Mouse (Mus musculus) kidney, embryonic 15.5 days (tissue): Measurements from ENCODE around the gene Srsf1. TPM values are rescaled to one million over a fixed set of nuclear protein-coding genes. Genes with fewer than 3 reads are reported as not detected.
"Not testable (repeated sequence)": the region's sequence is repeated elsewhere in the genome, so short reads cannot be mapped to it uniquely, and the experiment has no call there.

Experiments used
- ATAC-seq: fragments of 200-750 bp; cut with Nextera tagmentation; replicated peaks from 2 replicates; pipeline ENCODE4 v1.8.0; 2017; ENCODE audit warnings: moderate TSS enrichment; ENCODE audit not compliant: low FRiP score
- H3K27ac ChIP-seq: fragments of 300-500 bp; sonication (generic); 2 replicates; pipeline ENCODE4 v1.5.1; 2015; ENCODE audit warnings: mild to moderate bottlenecking, inconsistent platforms
- H3K27me3 ChIP-seq: fragments of 300-500 bp; sonication (generic); 2 replicates; pipeline ENCODE4 v1.6.1; 2015; ENCODE audit warnings: inconsistent platforms
- H3K36me3 ChIP-seq: fragments of 300-500 bp; sonication (generic); 2 replicates; pipeline ENCODE4 v1.6.1; 2015; ENCODE audit warnings: inconsistent platforms
- H3K4me1 ChIP-seq: fragments of 300-500 bp; sonication (generic); 2 replicates; pipeline ENCODE4 v1.6.1; 2015; ENCODE audit warnings: inconsistent platforms
- H3K4me2 ChIP-seq: fragments of 300-500 bp; sonication (generic); 2 replicates; pipeline ENCODE4 v1.6.1; 2015; ENCODE audit warnings: moderate library complexity, mild to moderate bottlenecking, inconsistent platforms
- H3K4me3 ChIP-seq: fragments of 300-500 bp; sonication (generic); replicated peaks from 2 replicates; pipeline ENCODE4 v1.5.1; 2015; ENCODE audit warnings: mild to moderate bottlenecking, inconsistent platforms
- H3K9ac ChIP-seq: fragments of 300-500 bp; sonication (generic); 2 replicates; pipeline ENCODE4 v1.6.1; 2015; ENCODE audit warnings: mild to moderate bottlenecking, inconsistent platforms
- H3K9me3 ChIP-seq: fragments of 300-500 bp; sonication (generic); replicated peaks from 2 replicates; pipeline ENCODE4 v1.6.1; 2016; ENCODE audit warnings: inconsistent platforms
- WGBS: fragments of 180-500 bp; shearing (Covaris S2); methylation state at CpG from one replicate; pipeline ENCODE4 v1.1.7; 2015; ENCODE audit warnings: mixed read lengths; 5-methylcytosine and 5-hydroxymethylcytosine counted together
- polyA plus RNA-seq: library from polyadenylated mRNA; unstranded; fragments of >200 nt; fragmentation: Nextera tagmentation; extraction: Ambion mirVana; gene quantifications from 2 replicates; pipeline ENCODE4 v1.2.1, GENCODE M21; 2015

Srsf1 gene
- polyA plus RNA-seq, 1 experiment from 2014 or later = 320 TPM

DNA sequence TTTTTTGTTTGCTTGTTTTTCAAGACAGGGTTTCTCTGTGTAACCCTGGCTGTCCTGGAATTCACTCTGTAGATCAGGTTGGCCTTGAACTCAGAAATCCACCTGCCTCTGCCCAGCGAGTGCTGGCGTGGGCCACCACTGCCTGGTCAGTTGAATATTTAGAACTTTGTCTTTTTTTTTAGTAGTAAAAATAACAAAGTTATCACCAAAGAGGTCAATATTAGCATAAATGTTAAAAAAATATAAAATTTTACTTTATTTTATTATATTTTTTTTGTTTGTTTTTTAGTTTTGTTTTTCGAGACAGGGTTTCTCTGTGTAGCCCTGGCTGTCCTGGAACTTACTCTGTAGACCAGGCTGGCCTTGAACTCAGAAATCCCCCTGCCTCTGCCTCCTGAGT lies 2.0 kb upstream of the Srsf1 start:
- Histone ChIP-seq H3K36me3 (peaks cover 13% of the 10 kb centered on the region), H3K4me1 (peaks cover 24% of the 10 kb centered on the region)
- H3K27ac ChIP-seq, H3K9ac ChIP-seq, H3K27me3 ChIP-seq, ATAC-seq, H3K4me3 ChIP-seq, H3K4me2 ChIP-seq, H3K9me3 ChIP-seq: not testable (repeated sequence)
- 95% methylated on average over 3 of the region's 3 CpGs for WGBS

DNA sequence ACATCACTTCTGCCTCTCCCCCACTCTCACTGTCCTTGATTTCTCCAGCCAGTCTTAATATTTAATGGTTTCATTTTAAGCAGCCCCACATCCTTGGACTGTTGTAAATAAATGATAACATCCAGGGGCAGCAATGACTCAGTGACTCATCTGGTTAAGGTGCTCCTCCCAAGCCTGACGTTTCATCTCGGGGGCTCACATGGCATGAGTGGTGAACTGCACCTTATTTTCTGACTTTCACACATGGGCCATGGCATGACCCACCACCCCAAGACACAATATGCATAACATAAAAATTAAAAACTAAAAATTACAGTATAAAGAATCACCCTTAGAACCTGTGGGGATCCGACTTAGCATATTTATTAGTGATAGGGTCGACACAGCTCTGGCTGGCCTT lies 1.3 kb upstream of the Srsf1 start:
- Histone ChIP-seq H3K27ac (0 out of 2 replicates have a peak overlapping the region, but pooled peaks have one; percentile 100), H3K4me3 (peak overlapping the region; percentile 99), H3K4me1 (peaks cover 28% of the 10 kb centered on the region), H3K4me2 (peak overlapping the region; percentile 63), H3K27me3 (no peaks in the 10 kb centered on the region), H3K36me3 (peaks cover 17% of the 10 kb centered on the region), H3K9me3 (0 out of 2 replicates have a peak, but pooled peaks cover 3% of the 10 kb centered on the region), H3K9ac (peak overlapping the region; percentile 7; the same call in 1 of the 2 replicates)
- WGBS = 84% methylated on average over 4 of the region's 4 CpGs
- ATAC-seq = no peak

DNA sequence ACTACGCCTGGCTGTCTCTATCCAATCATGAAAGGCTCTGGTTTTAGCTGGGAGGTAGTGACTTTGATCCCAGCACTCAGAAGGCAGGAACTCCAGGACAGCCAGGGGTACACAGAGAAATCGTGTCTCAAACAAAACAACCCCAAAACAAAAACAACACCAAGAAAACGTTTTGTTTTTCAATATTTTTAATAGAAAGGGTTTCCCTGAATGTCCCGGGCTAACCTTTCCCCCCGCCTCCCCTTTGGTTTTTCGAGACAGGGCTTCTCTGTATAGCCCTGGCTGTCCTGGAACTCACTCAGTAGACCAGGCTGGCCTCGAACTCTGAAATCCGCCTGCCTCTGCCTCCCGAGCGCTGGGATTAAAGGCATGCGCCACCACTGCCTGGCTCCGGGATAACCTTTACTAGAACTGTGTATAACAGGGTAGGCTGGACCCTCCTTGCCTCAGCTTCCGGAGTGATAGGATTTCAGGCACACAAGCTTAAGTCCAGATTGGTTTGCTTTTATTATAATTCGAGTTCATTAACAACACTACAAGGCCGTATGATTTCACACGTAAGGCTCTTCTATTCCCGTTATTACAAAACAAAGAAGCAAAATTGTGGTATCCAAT lies 743 bp upstream of the Srsf1 start:
- 55% methylated on average over 17 of the region's 17 CpGs for WGBS
- H3K27ac ChIP-seq = peak overlapping the region; percentile 100

DNA sequence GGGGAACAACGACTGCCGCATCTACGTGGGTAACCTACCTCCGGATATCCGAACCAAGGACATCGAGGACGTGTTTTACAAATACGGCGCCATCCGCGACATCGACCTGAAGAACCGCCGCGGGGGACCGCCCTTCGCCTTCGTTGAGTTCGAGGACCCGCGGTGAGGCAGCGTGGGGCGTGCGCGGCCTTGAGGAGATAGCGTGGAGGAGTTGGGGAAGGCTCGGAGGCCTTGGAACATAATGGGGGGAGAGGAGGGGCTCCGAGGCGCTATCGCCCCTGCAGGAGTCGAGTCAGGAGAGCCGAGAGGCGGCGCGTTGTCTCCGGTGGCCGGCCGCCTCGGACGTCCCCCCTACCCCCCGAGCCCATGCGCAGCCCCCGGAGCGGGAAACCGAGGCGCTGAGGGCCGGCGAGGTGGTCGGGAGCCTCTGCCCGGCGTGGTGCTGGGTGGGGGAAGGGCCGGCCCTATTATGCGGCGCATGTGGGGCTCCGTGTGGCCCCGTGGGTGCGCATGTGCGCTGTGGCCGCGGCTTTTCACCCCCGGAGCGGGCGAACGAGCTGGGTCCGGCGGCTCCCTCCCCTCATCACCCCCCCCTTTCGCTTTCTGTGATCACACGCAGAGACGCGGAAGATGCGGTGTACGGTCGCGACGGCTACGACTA lies 828 bp downstream of the Srsf1 start:
- peaks cover 36% of the 10 kb centered on the region for H3K4me1 ChIP-seq
- peak overlapping the region; percentile 100 for H3K9ac ChIP-seq
- H3K27me3 ChIP-seq = no peaks in the 10 kb centered on the region
- ATAC-seq = peak; percentile 72
- WGBS = under 1% methylated on average over 73 of the region's 76 CpGs
- peak overlapping the region; percentile 63 for H3K4me2 ChIP-seq
- peak overlapping the region; percentile 100 for H3K27ac ChIP-seq
- 0 out of 2 replicates have a peak, but pooled peaks cover 3% of the 10 kb centered on the region for H3K9me3 ChIP-seq
- peaks cover 32% of the 10 kb centered on the region for H3K36me3 ChIP-seq
- H3K4me3 ChIP-seq = peak overlapping the region; percentile 99

More for the DNA sequence above, 743 bp upstream of the Srsf1 start:
- Histone ChIP-seq H3K27me3 (no peaks in the 10 kb centered on the region), H3K36me3 (peaks cover 21% of the 10 kb centered on the region), H3K9me3 (0 out of 2 replicates have a peak, but pooled peaks cover 3% of the 10 kb centered on the region), H3K4me3 (peak overlapping the region; percentile 99), H3K4me2 (peak overlapping the region; percentile 63), H3K4me1 (peaks cover 31% of the 10 kb centered on the region), H3K9ac (peak overlapping the region; percentile 60)
- ATAC-seq = no peak

DNA sequence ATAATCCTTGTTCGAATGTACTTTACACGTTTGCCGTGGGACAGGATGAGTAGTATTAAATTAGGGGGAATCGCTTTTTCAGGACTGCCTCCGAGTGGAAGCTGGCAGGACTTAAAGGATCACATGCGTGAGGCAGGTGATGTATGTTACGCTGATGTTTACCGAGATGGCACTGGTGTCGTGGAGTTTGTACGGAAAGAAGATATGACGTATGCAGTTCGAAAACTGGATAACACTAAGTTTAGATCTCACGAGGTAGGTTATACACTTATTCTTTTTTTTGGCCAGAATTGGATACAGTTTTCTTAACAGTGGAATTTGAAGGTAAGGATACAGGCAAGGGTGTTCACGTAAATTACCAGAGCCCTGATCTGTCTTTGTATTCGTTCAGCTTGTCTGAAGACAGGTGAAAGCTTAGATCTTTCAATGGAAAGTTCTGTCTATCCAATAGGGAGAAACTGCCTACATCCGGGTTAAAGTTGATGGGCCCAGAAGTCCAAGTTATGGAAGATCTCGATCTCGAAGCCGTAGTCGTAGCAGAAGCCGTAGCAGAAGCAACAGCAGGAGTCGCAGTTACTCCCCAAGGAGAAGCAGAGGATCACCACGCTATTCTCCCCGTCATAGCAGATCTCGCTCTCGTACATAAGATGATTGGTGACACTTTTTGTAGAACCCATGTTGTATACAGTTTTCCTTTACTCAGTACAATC lies 1.9 kb downstream of the Srsf1 start:
- WGBS = 20% methylated on average over 26 of the region's 26 CpGs
- peaks cover 36% of the 10 kb centered on the region for H3K4me1 ChIP-seq
- peaks cover 38% of the 10 kb centered on the region for H3K36me3 ChIP-seq
- no peak overlapping the region for H3K27ac ChIP-seq
- no peaks in the 10 kb centered on the region for H3K9me3 ChIP-seq
- H3K4me2 ChIP-seq = peak overlapping the region; percentile 63
- ATAC-seq = no peak
- peak overlapping the region; percentile 99 for H3K4me3 ChIP-seq
- no peaks in the 10 kb centered on the region for H3K27me3 ChIP-seq
- peak overlapping the region; percentile 100 for H3K9ac ChIP-seq

DNA sequence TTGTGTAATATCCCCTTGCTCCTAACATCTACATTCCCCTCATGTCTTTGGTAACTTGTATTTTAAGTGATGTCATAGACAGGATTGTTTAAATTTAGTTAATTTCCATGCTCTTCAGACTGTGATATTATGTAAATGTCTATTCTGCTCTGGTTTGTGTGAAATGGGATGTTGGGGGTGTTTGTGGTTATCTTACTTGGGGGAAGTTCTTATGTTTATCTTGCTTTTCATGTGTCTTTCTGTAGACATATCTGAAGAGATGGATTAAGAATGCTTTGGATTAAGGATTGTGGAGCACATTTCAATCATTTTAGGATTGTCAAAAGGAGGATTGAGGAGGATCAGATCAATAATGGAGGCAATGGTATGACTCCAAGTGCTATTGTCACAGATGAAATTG lies 2.6 kb downstream of the Srsf1 start:
- Histone ChIP-seq H3K27ac (no peak overlapping the region), H3K4me3 (peak overlapping the region; percentile 99), H3K4me1 (peaks cover 36% of the 10 kb centered on the region), H3K9me3 (no peaks in the 10 kb centered on the region), H3K27me3 (no peaks in the 10 kb centered on the region), H3K36me3 (peaks cover 42% of the 10 kb centered on the region), H3K4me2 (peak overlapping the region; percentile 63), H3K9ac (0 out of 2 replicates have a peak overlapping the region, but pooled peaks have one; percentile 100)
- no peak for ATAC-seq

DNA sequence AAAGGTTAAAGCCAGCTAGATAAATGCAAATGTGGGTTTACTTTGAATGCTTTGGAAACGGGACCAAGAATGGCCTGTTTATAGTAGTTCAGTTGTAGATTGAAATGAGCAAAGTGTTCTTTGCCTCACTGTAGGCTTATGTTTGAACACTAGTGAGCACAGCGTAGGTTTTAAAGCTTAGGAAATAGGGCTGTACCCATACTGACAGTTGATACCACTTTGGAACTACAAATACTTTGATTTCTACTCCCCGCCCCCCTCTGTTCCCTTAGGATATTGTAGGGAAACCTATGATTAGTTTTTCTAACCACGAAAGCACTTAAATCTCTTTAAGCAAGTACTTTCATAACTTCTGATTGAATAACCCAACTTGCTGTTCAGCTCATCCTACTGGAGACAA lies 5.5 kb downstream of the Srsf1 start:
- Histone ChIP-seq H3K9me3 (no peaks in the 10 kb centered on the region), H3K4me3 (no peak overlapping the region), H3K36me3 (peaks cover 51% of the 10 kb centered on the region), H3K4me2 (no peak overlapping the region), H3K4me1 (peaks cover 25% of the 10 kb centered on the region), H3K9ac (no peak overlapping the region), H3K27me3 (no peaks in the 10 kb centered on the region), H3K27ac (no peak overlapping the region)
- ATAC-seq = no peak
- 81% methylated on average over 4 of the region's 4 CpGs for WGBS

DNA sequence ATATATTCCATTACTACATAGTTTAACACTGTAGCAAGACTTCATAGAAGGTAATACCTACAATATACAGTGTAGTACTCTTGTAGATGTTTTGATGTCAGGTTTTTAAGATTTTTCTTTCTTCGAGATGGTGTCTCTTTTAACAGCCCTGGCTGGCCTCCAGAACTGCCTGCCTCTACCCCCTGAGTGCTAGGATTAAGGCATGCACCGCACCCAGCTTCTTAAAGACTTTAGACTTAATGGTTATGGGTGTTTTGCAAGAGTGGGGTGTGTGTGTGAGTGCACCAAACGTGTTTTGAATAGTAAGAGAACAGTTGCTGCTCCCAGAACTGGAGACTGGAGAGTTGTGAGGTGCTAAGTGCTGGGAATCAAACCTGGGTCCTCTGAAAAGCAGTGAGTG lies 6.6 kb downstream of the Srsf1 start:
- peaks cover 25% of the 10 kb centered on the region for H3K4me1 ChIP-seq
- H3K4me2 ChIP-seq = no peak overlapping the region
- no peak overlapping the region for H3K9ac ChIP-seq
- ATAC-seq = no peak
- 68% methylated on average over 3 of the region's 3 CpGs for WGBS
- H3K36me3 ChIP-seq = peaks cover 51% of the 10 kb centered on the region
- H3K9me3 ChIP-seq = no peaks in the 10 kb centered on the region
- H3K27ac ChIP-seq = no peak overlapping the region
- no peaks in the 10 kb centered on the region for H3K27me3 ChIP-seq
- no peak overlapping the region for H3K4me3 ChIP-seq

DNA sequence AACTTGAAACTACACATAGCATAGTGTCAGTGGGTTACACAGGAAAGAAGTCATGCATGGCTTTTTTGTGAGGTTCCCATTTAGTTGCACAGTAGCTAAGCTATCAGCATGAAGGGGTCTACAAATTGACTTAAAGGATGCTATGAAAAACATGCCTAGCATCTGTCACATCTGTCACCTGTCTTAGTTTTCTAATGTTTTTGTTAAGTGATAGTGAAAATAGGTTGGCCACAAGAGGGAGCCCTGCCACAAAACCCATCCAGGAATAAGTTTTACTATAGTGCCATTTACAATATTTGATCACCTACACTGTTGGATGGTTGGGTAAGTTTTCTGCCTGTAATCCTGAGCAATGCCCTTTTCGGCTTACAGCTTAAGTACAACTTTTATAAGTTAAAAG lies 7.4 kb downstream of the Srsf1 start:
- no peaks in the 10 kb centered on the region for H3K27me3 ChIP-seq
- no peak overlapping the region for H3K4me3 ChIP-seq
- peaks cover 44% of the 10 kb centered on the region for H3K36me3 ChIP-seq
- H3K9me3 ChIP-seq = no peaks in the 10 kb centered on the region
- no peak for ATAC-seq
- no peak overlapping the region for H3K4me2 ChIP-seq
- H3K4me1 ChIP-seq = peaks cover 20% of the 10 kb centered on the region
- WGBS = 76% methylated on average over 1 of the region's 1 CpGs
- no peak overlapping the region for H3K27ac ChIP-seq
- H3K9ac ChIP-seq = no peak overlapping the region

DNA sequence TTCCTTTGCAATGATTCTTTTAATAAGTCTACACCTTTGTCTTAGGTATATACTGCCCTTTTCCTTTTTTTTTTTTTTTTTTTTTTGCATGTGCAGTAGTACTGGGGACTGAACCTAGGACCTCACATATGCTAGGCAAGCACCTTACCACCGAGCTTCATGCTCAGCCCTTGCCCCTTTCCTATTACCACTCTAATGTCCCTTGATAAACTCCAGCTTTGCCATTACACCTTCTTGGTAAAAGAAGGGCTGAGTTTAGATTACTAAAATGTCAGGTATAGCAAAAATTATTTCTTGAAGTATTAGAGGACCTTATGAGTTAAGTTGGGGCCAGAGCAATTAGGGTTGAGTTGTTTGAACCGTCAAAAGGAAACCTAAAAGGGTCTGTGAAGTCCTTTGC lies 8.6 kb downstream of the Srsf1 start:
- no peak overlapping the region for H3K9ac ChIP-seq
- WGBS = 82% methylated on average over 2 of the region's 2 CpGs
- no peaks in the 10 kb centered on the region for H3K9me3 ChIP-seq
- H3K4me2 ChIP-seq = no peak overlapping the region
- no peaks in the 10 kb centered on the region for H3K27me3 ChIP-seq
- no peak overlapping the region for H3K27ac ChIP-seq
- no peak for ATAC-seq
- no peak overlapping the region for H3K4me3 ChIP-seq
- peaks cover 11% of the 10 kb centered on the region for H3K4me1 ChIP-seq
- H3K36me3 ChIP-seq = peaks cover 35% of the 10 kb centered on the region

DNA sequence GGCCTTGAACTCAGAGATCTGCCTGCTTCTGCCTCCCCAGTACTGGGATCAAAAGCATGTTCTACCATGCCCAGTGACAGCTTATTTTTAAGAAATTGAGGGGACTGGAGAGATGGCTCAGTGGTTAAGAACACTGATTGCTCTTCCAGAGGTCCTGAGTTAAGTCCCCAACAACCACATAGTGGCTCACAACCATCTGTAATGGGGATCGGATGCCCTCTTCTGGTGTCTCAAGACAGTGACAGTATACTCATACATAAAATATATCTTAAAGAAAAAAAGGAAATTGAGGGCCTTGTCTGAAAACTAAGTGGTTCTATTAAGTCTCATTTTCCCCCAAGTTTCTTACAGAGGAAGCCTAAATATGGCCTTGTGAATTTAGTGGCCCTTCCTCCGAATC lies 10.6 kb downstream of the Srsf1 start:
- Histone ChIP-seq H3K9ac (no peak overlapping the region), H3K27ac (no peak overlapping the region), H3K36me3 (peaks cover 21% of the 10 kb centered on the region), H3K4me2 (no peak overlapping the region), H3K4me1 (0 out of 2 replicates have a peak, but pooled peaks cover 3% of the 10 kb centered on the region), H3K4me3 (no peak overlapping the region), H3K9me3 (no peaks in the 10 kb centered on the region), H3K27me3 (no peaks in the 10 kb centered on the region)
- 83% methylated on average over 2 of the region's 2 CpGs for WGBS
- ATAC-seq = no peak

DNA sequence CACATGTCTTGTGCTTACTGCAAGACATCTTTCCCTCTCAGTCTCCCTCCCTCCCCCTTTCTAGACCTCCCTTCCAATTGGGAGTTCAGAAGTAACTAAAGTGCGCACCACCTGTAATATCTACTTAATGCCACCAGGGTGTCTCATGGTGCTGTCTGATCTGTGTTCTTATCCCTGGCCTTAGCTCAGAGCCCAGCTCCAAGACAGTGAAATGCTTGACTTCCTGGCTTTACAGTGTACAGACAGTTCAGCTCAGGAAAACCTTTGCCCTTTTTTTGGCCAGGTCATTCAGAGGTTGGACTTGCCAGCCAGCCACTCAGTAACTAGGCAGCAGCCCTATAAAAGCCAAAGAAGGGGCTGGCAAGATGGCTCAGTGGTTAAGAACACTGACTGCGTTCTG lies 12.0 kb downstream of the Srsf1 start:
- H3K27ac ChIP-seq = no peak overlapping the region
- H3K36me3 ChIP-seq = peaks cover 13% of the 10 kb centered on the region
- WGBS = 47% methylated on average over 2 of the region's 2 CpGs
- no peak overlapping the region for H3K4me2 ChIP-seq
- H3K27me3 ChIP-seq = no peaks in the 10 kb centered on the region
- ATAC-seq = peak; percentile 88
- no peak overlapping the region for H3K4me3 ChIP-seq
- 0 out of 2 replicates have a peak, but pooled peaks cover 2% of the 10 kb centered on the region for H3K4me1 ChIP-seq
- H3K9ac ChIP-seq = no peak overlapping the region
- no peaks in the 10 kb centered on the region for H3K9me3 ChIP-seq
